Mouse (Mus musculus) frontal cortex, postnatal 10 days (tissue): ENCODE measurements at regions not wholly inside any gene's neighbourhood (a gene's known extent, or its start where the extent isn't known, plus 50 kb on each side); places are given as distances from the start of the nearest gene placed in this dataset.
"Not testable (repeated sequence)": the region's sequence is repeated elsewhere in the genome, so short reads cannot be mapped to it uniquely, and the experiment has no call there.

Experiments
- DNase-seq, 2 experiments: peaks; one replicate each; pipeline ENCODE4 v3.0.0; 2022; ENCODE audit warnings: low spot score in 2 of 2, mixed read lengths in 1 of 2

DNA sequence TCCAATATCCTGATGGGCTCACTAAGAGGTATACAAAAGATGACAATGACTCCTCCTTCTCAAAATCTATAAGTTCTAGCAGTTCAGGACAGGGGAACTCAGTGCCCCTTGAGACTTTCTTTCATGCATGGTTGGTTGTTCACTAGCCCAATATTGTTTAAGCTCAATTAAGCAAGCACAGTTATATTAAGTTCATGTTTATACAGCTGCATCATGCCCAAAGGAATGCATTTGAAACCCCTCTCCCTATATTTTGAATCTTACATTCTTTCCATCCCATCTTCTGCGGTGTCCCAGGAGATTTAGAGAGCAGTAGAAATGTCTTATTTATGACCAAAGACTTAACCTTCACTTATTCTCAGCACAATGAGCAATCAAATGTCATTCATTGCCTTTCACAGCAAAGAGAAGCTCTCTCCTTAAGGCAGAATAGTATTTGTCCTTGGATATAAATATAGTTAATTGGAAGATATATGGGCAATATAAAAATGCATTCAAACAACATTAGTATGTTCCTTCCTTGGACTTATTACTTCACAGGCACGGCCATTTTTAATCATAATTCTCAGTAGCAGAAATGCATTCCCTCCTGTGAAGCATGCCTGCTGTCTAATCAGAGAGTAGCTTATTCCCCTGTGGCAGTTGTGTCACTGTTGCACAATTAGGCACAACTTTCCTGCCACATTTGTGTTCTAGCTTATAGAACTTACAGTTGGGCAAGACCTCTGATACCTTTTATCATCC is 455.8 kb upstream of the N6amt1 start:
- no peak for DNase-seq

GRCm38 (mm10) chr16:86894982-86895381 is 459.0 kb upstream of the N6amt1 start:
- DNase-seq: no peak

GRCm38 (mm10) chr16:86894333-86894732 is 459.7 kb upstream of the N6amt1 start:
- DNase-seq: no peak

- no peak for DNase-seq
Observed at GRCm38 (mm10) chr16:86888421-86888820, 465.6 kb upstream of the N6amt1 start.

- no peak for DNase-seq
Observed at GRCm38 (mm10) chr16:86887605-86888004, 466.4 kb upstream of the N6amt1 start.

DNA sequence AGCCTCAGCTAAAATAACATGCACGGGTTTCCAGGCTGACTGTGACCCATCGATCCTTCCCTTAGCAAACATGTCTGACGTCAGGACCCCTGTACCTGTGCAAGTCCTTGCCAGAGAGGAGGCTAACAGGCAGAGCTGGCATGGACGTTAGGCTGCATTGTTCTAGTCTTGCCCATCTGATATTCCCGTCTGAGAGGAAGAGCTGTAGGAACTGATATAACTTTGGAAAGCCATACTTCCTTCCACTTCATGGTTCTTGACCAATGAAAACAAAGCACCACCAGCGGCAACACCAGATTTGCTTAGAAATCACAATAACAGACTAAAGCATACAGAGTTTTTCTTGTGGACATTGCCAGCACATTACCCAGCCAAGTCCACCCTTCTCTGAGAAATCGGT is 470.1 kb upstream of the N6amt1 start:
- no peak for DNase-seq

DNA sequence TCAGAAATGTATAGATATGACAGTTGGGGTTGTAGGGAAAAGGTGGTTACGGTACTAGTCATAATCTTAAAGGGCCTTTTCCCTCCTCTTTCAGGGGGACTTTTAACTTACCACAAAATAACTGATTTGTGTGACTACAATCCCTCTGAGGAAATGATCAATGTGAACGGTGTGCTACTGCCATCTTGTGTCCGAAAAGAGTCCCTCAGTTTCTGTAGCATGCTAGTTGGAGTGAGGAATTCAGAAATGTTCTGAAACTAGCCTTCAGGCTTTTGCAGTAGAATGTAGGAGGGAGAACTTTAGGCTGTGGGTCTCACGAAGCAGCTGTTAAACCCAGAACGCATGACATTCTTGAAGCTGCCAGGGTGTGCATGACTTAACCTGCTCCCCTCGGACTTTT is 471.5 kb upstream of the N6amt1 start:
- peak in 1 of 2 experiments; percentile 45 for DNase-seq

- DNase-seq: no peak
Observed at GRCm38 (mm10) chr16:86881583-86881982, 472.4 kb upstream of the N6amt1 start.

- DNase-seq: no peak
Observed at GRCm38 (mm10) chr16:86860828-86861227, 493.2 kb upstream of the N6amt1 start.

DNA sequence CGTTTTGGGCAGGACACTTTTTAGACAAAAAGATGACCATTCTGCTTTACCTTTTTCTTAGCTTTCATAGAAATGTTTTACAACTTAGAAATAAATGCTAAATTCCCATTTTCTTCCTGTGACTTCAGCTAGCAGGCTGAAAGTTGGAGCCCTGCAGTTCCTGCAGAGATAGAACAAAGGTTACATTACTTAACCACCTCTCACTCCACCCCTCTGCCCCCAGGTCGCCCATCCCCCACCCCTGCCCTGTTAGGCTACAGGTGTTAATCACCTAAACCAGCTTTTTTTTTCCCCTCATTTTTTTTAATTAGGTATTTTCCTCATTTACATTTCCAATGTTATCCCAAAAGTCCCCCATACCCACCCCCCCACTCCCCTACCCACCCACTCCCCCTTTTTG is 498.1 kb upstream of the N6amt1 start:
- DNase-seq: no peak

DNA sequence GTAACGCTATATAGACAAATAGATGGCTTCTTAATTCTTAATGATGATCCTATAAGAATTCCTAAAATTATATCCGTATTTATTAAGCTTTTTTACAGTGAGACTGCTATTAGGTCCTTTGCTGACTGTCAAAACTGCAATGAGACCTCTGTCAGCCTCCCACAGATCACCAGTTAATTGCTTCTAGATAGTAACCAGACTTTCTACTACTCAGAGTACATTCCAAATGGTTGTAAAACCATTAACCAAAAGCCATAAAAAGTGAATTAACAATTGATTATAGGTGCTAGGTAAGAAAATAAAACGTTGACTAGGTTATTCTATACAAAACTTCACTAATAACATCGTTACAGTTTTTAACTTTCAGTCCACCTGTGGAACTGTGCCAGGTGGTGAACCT is 498.7 kb upstream of the N6amt1 start:
- DNase-seq: no peak

DNA sequence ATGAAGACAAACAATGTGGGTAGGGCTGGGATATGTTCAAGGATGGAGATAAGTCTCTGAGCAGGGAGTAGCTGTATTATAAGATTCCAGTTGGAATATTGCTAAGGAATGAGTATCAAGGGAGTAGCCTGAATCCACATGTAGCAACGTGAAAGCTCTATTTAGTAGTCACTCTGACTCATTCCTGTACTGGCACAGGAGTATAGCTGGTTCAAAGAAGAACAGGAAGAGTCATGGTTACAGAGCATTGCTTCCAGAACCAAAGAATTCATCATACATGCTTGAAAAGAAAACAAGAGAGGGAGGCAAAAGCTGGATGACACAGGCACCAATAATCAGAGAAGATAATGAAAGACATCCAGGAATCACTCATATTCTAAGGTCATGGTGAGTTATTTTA is 500.6 kb upstream of the N6amt1 start:
- no peak for DNase-seq

DNA sequence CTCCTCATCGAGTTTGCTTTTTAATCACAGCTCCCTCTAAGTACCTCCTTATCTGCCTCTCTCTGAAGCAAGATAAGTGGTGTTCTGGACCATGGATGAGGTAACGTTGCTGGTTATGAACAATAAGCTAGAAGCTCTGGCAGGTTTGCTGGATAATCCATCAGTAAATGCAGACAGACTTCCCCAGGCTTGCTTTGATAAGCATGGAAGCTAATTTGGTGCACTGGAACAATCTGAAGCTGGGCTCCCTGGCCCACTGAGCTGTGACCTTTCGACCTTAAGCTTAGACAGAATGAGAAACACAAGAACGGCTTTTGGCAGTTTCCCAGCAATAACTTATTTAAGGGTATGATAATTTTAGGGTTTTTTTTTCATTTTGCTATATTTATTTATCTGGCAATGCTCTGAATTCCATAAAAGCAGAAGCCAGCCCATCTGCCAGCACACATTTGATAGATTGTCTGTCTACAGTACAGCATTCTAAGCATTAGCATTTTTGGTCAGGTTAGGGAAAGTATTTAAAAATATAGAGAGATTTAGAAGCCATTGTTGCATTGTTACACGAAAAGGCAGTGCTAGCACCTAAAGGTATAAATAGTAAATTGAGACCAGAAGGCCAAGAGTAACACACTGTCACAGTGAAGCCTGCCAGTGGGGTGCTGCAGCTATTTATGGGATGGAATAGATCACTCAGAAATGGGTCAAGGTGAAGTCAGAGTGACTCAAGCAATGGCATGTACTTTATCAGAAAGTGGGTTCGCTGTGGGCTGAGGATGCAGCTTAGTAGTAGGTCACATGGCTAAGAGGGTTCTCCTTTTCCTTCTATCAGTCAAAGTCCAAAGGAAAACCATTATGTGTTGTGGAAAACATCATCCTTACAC is 515.3 kb upstream of the N6amt1 start:
- DNase-seq: no peak

DNA sequence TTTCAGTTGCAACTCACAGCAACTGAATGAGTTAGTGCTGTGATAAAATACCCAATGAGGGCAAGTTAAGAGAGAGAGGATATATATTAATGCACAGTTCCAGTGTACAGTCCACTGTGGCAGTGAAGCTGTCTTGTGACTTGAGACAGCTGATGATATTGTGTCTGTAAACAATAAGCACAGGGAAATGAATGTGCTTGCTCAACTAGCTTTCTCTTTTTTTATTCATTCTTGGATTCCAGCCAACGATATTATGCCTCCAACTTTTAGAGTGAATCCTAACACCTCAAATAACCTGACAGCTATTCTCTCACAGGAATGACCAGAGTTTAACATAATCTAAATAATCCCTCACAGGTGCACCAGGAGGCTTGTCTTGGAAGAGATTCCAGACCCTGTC is 526.3 kb upstream of the N6amt1 start:
- no peak for DNase-seq

DNA sequence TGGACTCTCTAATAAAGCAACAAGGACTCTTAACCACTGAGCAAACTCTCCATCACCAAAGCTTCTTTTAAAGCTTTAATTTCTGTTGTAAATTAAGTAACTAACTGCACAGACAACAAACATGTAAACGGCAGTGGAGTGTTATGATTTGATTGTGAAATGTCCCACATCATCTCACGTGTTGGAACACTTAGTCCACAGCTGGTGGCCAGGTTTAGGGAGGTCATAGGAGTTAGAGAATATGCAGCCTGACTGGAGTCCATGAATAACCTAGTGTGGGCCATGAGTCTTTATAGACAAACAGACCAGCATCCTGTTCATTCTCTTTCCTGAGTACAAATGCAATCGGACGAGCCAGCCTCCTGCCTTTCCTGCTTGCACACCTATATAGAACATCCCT is 527.3 kb upstream of the N6amt1 start:
- DNase-seq: no peak

DNA sequence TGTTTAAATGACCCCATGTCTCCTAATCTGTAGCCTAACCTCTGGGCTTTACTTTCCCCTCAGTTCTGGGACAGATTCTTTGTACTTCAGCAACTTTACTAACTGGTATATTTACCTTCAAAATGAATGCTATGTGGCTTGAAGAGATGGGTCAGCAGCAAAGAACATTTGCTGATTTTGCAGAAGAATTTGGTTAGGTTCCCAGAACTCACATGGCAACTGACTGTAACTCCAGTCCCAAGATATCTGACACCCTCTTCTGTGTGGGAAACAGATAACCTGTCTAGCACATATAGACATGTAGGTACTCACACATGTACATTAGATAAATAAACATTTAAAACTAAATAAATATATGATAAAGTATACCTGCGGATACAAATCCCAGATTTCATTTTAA is 530.5 kb upstream of the N6amt1 start:
- DNase-seq: no peak

- no peak for DNase-seq
Observed at GRCm38 (mm10) chr16:86821586-86821985, 532.4 kb upstream of the N6amt1 start.

- not testable (repeated sequence) for DNase-seq
Observed at GRCm38 (mm10) chr16:86818639-86819038, 535.3 kb upstream of the N6amt1 start.

- DNase-seq: no peak
Observed at GRCm38 (mm10) chr16:86816763-86817593, 537.0 kb upstream of the N6amt1 start.

DNA sequence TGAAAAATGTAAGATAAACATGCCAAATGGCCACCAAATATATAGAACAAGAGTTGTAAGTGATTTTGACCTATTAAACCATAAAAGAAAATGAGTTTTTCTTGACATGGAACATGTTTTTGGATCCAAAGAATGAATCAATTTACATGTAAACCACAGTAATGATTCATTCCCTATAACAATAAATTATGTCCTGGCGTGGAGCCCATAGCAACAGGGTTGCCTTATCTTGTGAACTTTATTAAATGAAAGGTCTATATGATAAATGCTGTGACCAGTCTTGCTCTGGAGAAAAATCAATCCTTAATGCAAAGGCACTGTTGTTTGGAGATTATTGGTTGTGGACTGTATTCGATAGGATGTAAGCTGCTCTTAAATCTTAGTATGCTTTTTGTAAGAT is 538.0 kb upstream of the N6amt1 start:
- DNase-seq: no peak

GRCm38 (mm10) chr16:86812692-86813091 is 541.3 kb upstream of the N6amt1 start:
- no peak for DNase-seq

DNA sequence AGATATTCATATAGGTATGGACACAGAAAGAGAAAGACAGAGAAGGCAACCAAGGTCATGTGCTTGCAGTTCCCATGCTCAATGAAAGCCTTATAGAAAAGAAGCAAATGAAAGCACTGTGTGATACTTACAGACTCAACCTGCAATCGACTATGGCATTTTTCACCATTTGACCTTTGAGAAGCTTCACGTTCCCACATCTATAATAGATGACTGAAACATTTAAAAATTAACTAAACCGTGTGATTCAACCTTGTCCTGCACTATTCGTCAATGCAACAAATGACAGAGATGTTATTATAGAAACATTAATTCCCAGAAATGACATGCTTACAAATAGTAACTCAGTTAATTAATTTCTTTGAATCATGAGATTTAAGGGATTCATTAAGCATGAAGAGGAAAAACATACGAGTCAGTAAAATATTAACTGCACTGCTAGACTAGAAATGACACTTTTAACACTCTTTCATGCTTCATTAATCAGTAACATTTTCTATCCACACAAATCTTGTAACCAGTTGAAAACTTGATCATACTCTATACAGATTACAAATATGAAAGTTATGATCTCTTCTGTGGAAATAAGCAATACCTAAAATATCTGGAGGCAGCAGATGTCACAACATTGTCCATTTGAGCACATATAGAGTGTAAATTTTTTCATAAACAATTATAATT is 545.2 kb upstream of the N6amt1 start:
- DNase-seq: no peak
